Mouse (Mus musculus) C2C12 (cell line): ENCODE measurements around the gene Adgra3. TPM values are rescaled to one million over a fixed set of nuclear protein-coding genes. Genes with fewer than 3 reads are reported as not detected.

Experiments
- H3K27me3 ChIP-seq: one replicate; pipeline ENCODE4 v1.6.1; 2011; ENCODE audit not compliant: control insufficient read depth, insufficient read depth, insufficient read length
- H3K36me3 ChIP-seq: one replicate; pipeline ENCODE4 v1.6.1; 2011; ENCODE audit not compliant: control insufficient read depth, insufficient read depth
- H3K4me3 ChIP-seq: one replicate; pipeline ENCODE4 v1.5.1; 2011; ENCODE audit warnings: mild to moderate bottlenecking, control low read depth; ENCODE audit not compliant: poor library complexity, insufficient read depth, severe bottlenecking
- H3K79me2 ChIP-seq: one replicate; pipeline ENCODE4 v1.6.1; 2011; ENCODE audit not compliant: control insufficient read depth, insufficient read depth
- H3K79me3 ChIP-seq: one replicate; pipeline ENCODE4 v1.6.1; 2011; ENCODE audit warnings: low read depth, control low read depth
- H3ac ChIP-seq: one replicate; pipeline ENCODE3; 2011; ENCODE audit warnings: low read depth; ENCODE audit not compliant: control insufficient read depth, insufficient read length
- CEBPB ChIP-seq: IDR thresholded peaks from one replicate; pipeline ENCODE4 v1.6.1; 2011; ENCODE audit warnings: low read depth, mild to moderate bottlenecking, control low read depth, moderate library complexity
- CTCF ChIP-seq: IDR thresholded peaks from one replicate; pipeline ENCODE4 v1.5.1; 2011; ENCODE audit not compliant: control insufficient read depth, insufficient read depth, insufficient read length
- FOSL1 ChIP-seq: IDR thresholded peaks from one replicate; pipeline ENCODE4 v1.8.0; 2011; ENCODE audit warnings: mild to moderate bottlenecking, low read length; ENCODE audit not compliant: poor library complexity, insufficient read depth, severe bottlenecking
- MAX ChIP-seq: IDR thresholded peaks from one replicate; pipeline ENCODE4 v1.6.1; 2011; ENCODE audit warnings: mild to moderate bottlenecking, control low read depth
- MYOD1 ChIP-seq: IDR thresholded peaks from one replicate; pipeline ENCODE4 v1.6.1; 2011; ENCODE audit warnings: low read depth; ENCODE audit not compliant: control insufficient read depth, insufficient read length
- MYOG ChIP-seq: IDR thresholded peaks from one replicate; pipeline ENCODE4 v1.6.1; 2011; ENCODE audit not compliant: control insufficient read depth, insufficient read length; ENCODE audit errors: extremely low read depth
- USF1 ChIP-seq: IDR thresholded peaks from one replicate; pipeline ENCODE4 v1.6.1; 2011; ENCODE audit warnings: low read depth, mild to moderate bottlenecking, control low read depth, moderate library complexity
- long read RNA-seq, 2 experiments: library from polyadenylated mRNA; unstranded; transcript quantifications; one replicate each; pipeline ENCODE4 v2.0.0; 2019 to 2020
- polyA plus RNA-seq: library from polyadenylated mRNA; unstranded; fragments of >200 nt; fragmentation: generic; extraction: Trizol; gene quantifications from one replicate; pipeline ENCODE4 v1.2.1, GENCODE M21; 2012; ENCODE audit warnings: missing spikeins

Adgra3 gene
- 28.9 TPM for polyA plus RNA-seq
- long read RNA-seq, experiment 1, full-length matches to known transcripts = 2 of 6 reads
- long read RNA-seq, experiment 1, partial matches to known transcripts = 3 of 6 reads
- long read RNA-seq, experiment 1, other reads (novel, unspliced or antisense) = 1 of 6 reads
- long read RNA-seq, experiment 2, full-length matches to known transcripts = 2 of 19 reads
- long read RNA-seq, experiment 2, partial matches to known transcripts = 17 of 19 reads
- long read RNA-seq, experiment 2, other reads (novel, unspliced or antisense) = 0 of 19 reads

GRCm38 (mm10) chr5:50058421-50059286 is at the start of gene Adgra3:
Gene Adgra3, minus strand, starts transcription at chr5:50059006.
- Histone ChIP-seq H3ac (peak within 1 kb of the TSS; percentile 88), H3K79me3 (peaks cover 37% of the 10 kb centered on the region), H3K36me3 (no peaks in the 10 kb centered on the region), H3K4me3 (peak within 1 kb of the TSS; percentile 68), H3K79me2 (peaks cover 50% of the 10 kb centered on the region), H3K27me3 (no peaks in the 10 kb centered on the region)
- TF ChIP-seq MYOD1 (no peak), CTCF (no peak), FOSL1 (no peak), MAX (no peak), MYOG (no peak), CEBPB (no peak), USF1 (no peak)

- TF ChIP-seq MAX (no peak), MYOG (no peak), USF1 (no peak), FOSL1 (no peak), MYOD1 (no peak), CTCF (no peak), CEBPB (no peak)
- Histone ChIP-seq H3K79me3 (no peaks in the 10 kb centered on the region), H3K27me3 (no peaks in the 10 kb centered on the region)
Observed at GRCm38 (mm10) chr5:50083441-50083840, 24.6 kb upstream of the Adgra3 start.

GRCm38 (mm10) chr5:50074245-50074644 is 15.4 kb upstream of the Adgra3 start:
- Histone ChIP-seq H3K79me2 (no peaks in the 10 kb centered on the region), H3K27me3 (no peaks in the 10 kb centered on the region), H3K36me3 (no peaks in the 10 kb centered on the region), H3K4me3 (no peak overlapping the region), H3K79me3 (no peaks in the 10 kb centered on the region), H3ac (no peak overlapping the region)
- TF ChIP-seq FOSL1 (no peak), MYOD1 (no peak), USF1 (no peak), CEBPB (no peak), CTCF (no peak), MYOG (no peak), MAX (no peak)

More at GRCm38 (mm10) chr5:50083441-50083840, 24.6 kb upstream of the Adgra3 start:
- H3K36me3 ChIP-seq = no peaks in the 10 kb centered on the region
- no peak overlapping the region for H3K4me3 ChIP-seq
- no peak overlapping the region for H3ac ChIP-seq
- no peaks in the 10 kb centered on the region for H3K79me2 ChIP-seq

- no peak overlapping the region for H3K4me3 ChIP-seq
- H3K36me3 ChIP-seq = no peaks in the 10 kb centered on the region
- H3K79me2 ChIP-seq = no peaks in the 10 kb centered on the region
- no peak overlapping the region for H3ac ChIP-seq
- no peaks in the 10 kb centered on the region for H3K27me3 ChIP-seq
- H3K79me3 ChIP-seq = no peaks in the 10 kb centered on the region
- TF ChIP-seq CTCF = no peak
- no peak for TF ChIP-seq MAX
- TF ChIP-seq USF1 = no peak
- no peak for TF ChIP-seq FOSL1
- TF ChIP-seq MYOD1 = no peak
- no peak for TF ChIP-seq CEBPB
- no peak for TF ChIP-seq MYOG
Observed at GRCm38 (mm10) chr5:50064236-50064635, 5.4 kb upstream of the Adgra3 start.

- TF ChIP-seq CTCF = no peak
- TF ChIP-seq MAX = no peak
- no peak for TF ChIP-seq MYOG
- TF ChIP-seq USF1 = no peak
- no peak for TF ChIP-seq FOSL1
- no peak for TF ChIP-seq MYOD1
- TF ChIP-seq CEBPB = no peak
- peaks cover 29% of the 10 kb centered on the region for H3K79me3 ChIP-seq
- H3ac ChIP-seq = no peak overlapping the region
- no peak overlapping the region for H3K4me3 ChIP-seq
- peaks cover 40% of the 10 kb centered on the region for H3K79me2 ChIP-seq
- H3K27me3 ChIP-seq = no peaks in the 10 kb centered on the region
- no peaks in the 10 kb centered on the region for H3K36me3 ChIP-seq
Observed at GRCm38 (mm10) chr5:50059586-50059985, 780 bp upstream of the Adgra3 start.
